In the genomic region with DNA sequence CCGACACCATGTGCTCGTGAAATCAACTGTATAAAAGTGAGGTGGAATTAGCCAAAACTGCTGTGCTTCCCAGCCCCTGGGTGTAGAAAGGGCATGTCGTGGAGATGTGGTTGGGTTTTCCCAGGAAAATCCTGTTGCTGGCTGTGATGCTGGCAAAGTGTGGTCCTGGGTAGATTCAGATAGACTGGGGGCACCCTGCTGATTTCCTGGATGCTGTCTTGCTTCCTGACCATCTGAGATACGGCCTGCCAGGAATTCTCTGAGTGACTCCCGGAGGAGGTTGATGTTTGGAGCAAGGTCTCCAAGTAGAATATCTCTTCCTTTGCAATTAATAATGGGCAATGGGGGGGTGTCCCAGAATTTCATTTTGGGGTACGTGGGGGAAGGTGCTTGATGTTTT, we compare ENCODE assay signal across 17 mouse cellular contexts. TPM values are rescaled to one million over a fixed set of nuclear protein-coding genes. Genes with fewer than 3 reads are reported as not detected.
"Had no signal": no experiment of that assay in that cellular context is flagged by ENCODE, and none has a peak within 500 bp of the region (broad histone marks: within the 10 kb centered on the region; RNA-seq: fewer than 3 reads in every experiment).

No protein-coding gene starts in this region.

- H3K4me3 ChIP-seq: limb, embryonic 13.5 days; midbrain, embryonic 12.5 days had no signal

- DNase-seq: kidney, adult 8-10 months; kidney, postnatal 25 days; lung, adult 18-20 months; thymus, postnatal 14 days had no signal

- H3K27me3 ChIP-seq: midbrain, embryonic 12.5 days had no signal

- H3K36me3 ChIP-seq: limb, embryonic 13.5 days; midbrain, embryonic 12.5 days had no signal

- H3K27ac ChIP-seq: limb, embryonic 13.5 days; liver, embryonic 14.5 days; midbrain, embryonic 12.5 days; stomach, postnatal 0 days had no signal

- H3K4me1 ChIP-seq: limb, embryonic 13.5 days; midbrain, embryonic 12.5 days had no signal

RNA-seq across cellular contexts. Expression of gene Oxct2a, which starts 5.5 kb away (rescaled TPM):
- total RNA-seq: layer of hippocampus, postnatal 25 days; left cerebral cortex, postnatal 25 days; liver, adult 2 months; megakaryocyte-erythroid progenitor cell, adult 5-6 weeks had no signal
- polyA plus RNA-seq: limb, embryonic 13.5 days; liver, adult 2 months; lung, embryonic 16.5 days; midbrain, embryonic 12.5 days; midbrain, embryonic 16.5 days; neural tube, embryonic 14.5 days; stomach, postnatal 0 days; urinary bladder, adult 2 months had no signal

RNA-seq across cellular contexts. Expression of gene Bmp8a, which starts 14.1 kb away (rescaled TPM):
- total RNA-seq: left cerebral cortex, adult 8-10 months; liver, adult 2 months; megakaryocyte-erythroid progenitor cell, adult 5-6 weeks had no signal
- polyA plus RNA-seq: liver, adult 2 months had no signal
